Mouse (Mus musculus) embryonic facial prominence, embryonic 10.5 days (tissue): ENCODE data around the gene Gm19426. TPM values are rescaled to one million over a fixed set of nuclear protein-coding genes. Genes with fewer than 3 reads are reported as not detected.

Experiments
- DNase-seq: peaks from one replicate; pipeline ENCODE4 v3.0.0-alpha.2; 2017; ENCODE audit warnings: low spot score
- H3K27ac ChIP-seq: fragments of 300-500 bp; sonication (generic); replicated peaks from 2 replicates; pipeline ENCODE4 v1.5.1; 2016; ENCODE audit warnings: mild to moderate bottlenecking
- H3K27me3 ChIP-seq: fragments of 300-500 bp; sonication (generic); replicated peaks from 2 replicates; pipeline ENCODE4 v1.6.1; 2016; ENCODE audit warnings: low read depth, mild to moderate bottlenecking; ENCODE audit not compliant: poor library complexity, severe bottlenecking
- H3K36me3 ChIP-seq: fragments of 300-500 bp; sonication (generic); replicated peaks from 2 replicates; pipeline ENCODE4 v1.6.1; 2016; ENCODE audit warnings: mild to moderate bottlenecking, moderate library complexity
- H3K4me1 ChIP-seq: fragments of 300-500 bp; sonication (generic); 2 replicates; pipeline ENCODE4 v1.6.1; 2016
- H3K4me3 ChIP-seq: fragments of 300-500 bp; sonication (generic); 2 replicates; pipeline ENCODE4 v1.5.1; 2016; ENCODE audit warnings: mild to moderate bottlenecking, moderate library complexity
- H3K9me3 ChIP-seq: fragments of 300-500 bp; sonication (generic); 2 replicates; pipeline ENCODE4 v1.6.1; 2016; ENCODE audit warnings: mild to moderate bottlenecking
- WGBS: fragments of 180-500 bp; shearing (Covaris S2); methylation state at CpG from one replicate; pipeline ENCODE4 v1.1.7; 2016; 5-methylcytosine and 5-hydroxymethylcytosine counted together
- polyA plus RNA-seq: library from polyadenylated mRNA; unstranded; fragments of >200 nt; fragmentation: Nextera tagmentation; extraction: Ambion mirVana; gene quantifications from 2 replicates; pipeline ENCODE4 v1.2.1, GENCODE M21; 2016

Gm19426 gene
- polyA plus RNA-seq, 1 experiment from 2014 or later: 9.5 TPM

- 85% methylated on average over 4 of the region's 4 CpGs for WGBS
- no peaks in the 10 kb centered on the region for H3K9me3 ChIP-seq
- H3K4me3 ChIP-seq: no peak overlapping the region
- no peaks in the 10 kb centered on the region for H3K36me3 ChIP-seq
- peaks cover 28% of the 10 kb centered on the region for H3K4me1 ChIP-seq
- no peak overlapping the region for H3K27ac ChIP-seq
- no peak for DNase-seq
- no peaks in the 10 kb centered on the region for H3K27me3 ChIP-seq
Observed at GRCm38 (mm10) chr2:84772454-84772853, 29.0 kb upstream of the Gm19426 start.

- Histone ChIP-seq H3K27ac (no peak overlapping the region), H3K9me3 (no peaks in the 10 kb centered on the region), H3K4me3 (no peak overlapping the region), H3K27me3 (no peaks in the 10 kb centered on the region), H3K36me3 (no peaks in the 10 kb centered on the region), H3K4me1 (peaks cover 28% of the 10 kb centered on the region)
- DNase-seq: no peak
- 76% methylated on average over 6 of the region's 6 CpGs for WGBS
Observed at GRCm38 (mm10) chr2:84770501-84770900, 27.0 kb upstream of the Gm19426 start.

GRCm38 (mm10) chr2:84762818-84763217 is 19.4 kb upstream of the Gm19426 start:
- no peak overlapping the region for H3K4me3 ChIP-seq
- H3K36me3 ChIP-seq: no peaks in the 10 kb centered on the region
- H3K4me1 ChIP-seq: peaks cover 6% of the 10 kb centered on the region
- no peak overlapping the region for H3K27ac ChIP-seq
- 67% methylated on average over 1 of the region's 1 CpGs for WGBS
- DNase-seq: no peak
- no peaks in the 10 kb centered on the region for H3K9me3 ChIP-seq
- H3K27me3 ChIP-seq: no peaks in the 10 kb centered on the region

GRCm38 (mm10) chr2:84762295-84762694 is 18.8 kb upstream of the Gm19426 start:
- H3K27me3 ChIP-seq: no peaks in the 10 kb centered on the region
- 38% methylated on average over 4 of the region's 4 CpGs for WGBS

DNA sequence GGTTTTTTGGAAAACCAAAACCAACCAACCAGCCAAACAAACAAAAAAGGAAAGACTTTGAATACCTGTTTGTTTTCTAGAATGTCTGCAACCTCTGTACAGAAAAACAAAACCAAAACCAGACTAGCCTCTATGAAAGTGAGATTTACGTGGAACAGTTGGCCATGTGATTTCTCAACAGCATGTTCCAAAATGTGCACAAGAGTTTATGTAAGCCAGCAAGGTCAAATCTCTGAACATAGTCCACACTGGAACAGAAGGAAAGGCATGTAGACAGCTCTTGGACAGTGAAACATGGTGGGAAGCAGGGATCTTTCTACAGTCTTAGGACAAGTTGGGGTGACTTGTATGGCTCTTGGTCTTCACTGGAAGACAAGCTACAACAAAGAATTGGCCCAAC is 18.4 kb upstream of the Gm19426 start:
- whole genome bisulfite sequencing: 91% methylated on average over 1 of the region's 1 CpGs

More at GRCm38 (mm10) chr2:84762295-84762694, 18.8 kb upstream of the Gm19426 start:
- DNase-seq: no peak
- no peaks in the 10 kb centered on the region for H3K36me3 ChIP-seq
- no peak overlapping the region for H3K27ac ChIP-seq
- H3K4me3 ChIP-seq: no peak overlapping the region
- no peaks in the 10 kb centered on the region for H3K9me3 ChIP-seq
- H3K4me1 ChIP-seq: peaks cover 8% of the 10 kb centered on the region

DNA sequence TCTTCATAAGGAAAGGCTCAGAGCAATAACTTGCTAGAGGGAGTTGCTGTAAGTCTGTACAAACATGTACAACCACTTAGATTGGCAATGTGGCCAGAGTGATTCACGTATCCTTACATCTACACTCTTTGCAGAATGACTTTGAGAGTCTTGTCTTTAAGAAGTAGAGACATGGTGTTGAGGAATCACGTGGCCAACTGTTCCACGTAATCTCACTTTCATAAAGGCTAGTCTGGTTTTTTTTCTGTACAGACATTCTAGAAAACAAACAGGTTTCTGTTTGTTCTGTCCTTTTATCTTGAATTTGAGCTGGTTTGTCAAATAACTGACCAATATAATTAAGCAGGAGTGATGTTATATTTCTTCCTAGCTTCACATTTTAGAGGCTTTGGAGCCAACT is 17.9 kb upstream of the Gm19426 start:
- no peak overlapping the region for H3K4me3 ChIP-seq
- H3K4me1 ChIP-seq: peaks cover 11% of the 10 kb centered on the region
- no peak overlapping the region for H3K27ac ChIP-seq
- H3K27me3 ChIP-seq: no peaks in the 10 kb centered on the region
- no peaks in the 10 kb centered on the region for H3K9me3 ChIP-seq
- WGBS: 93% methylated on average over 3 of the region's 3 CpGs
- no peaks in the 10 kb centered on the region for H3K36me3 ChIP-seq
- DNase-seq: no peak

More for the DNA sequence above, 18.4 kb upstream of the Gm19426 start:
- H3K4me1 ChIP-seq: peaks cover 11% of the 10 kb centered on the region
- no peak overlapping the region for H3K27ac ChIP-seq
- H3K27me3 ChIP-seq: no peaks in the 10 kb centered on the region
- H3K4me3 ChIP-seq: no peak overlapping the region
- no peaks in the 10 kb centered on the region for H3K36me3 ChIP-seq
- no peak for DNase-seq
- H3K9me3 ChIP-seq: no peaks in the 10 kb centered on the region

DNA sequence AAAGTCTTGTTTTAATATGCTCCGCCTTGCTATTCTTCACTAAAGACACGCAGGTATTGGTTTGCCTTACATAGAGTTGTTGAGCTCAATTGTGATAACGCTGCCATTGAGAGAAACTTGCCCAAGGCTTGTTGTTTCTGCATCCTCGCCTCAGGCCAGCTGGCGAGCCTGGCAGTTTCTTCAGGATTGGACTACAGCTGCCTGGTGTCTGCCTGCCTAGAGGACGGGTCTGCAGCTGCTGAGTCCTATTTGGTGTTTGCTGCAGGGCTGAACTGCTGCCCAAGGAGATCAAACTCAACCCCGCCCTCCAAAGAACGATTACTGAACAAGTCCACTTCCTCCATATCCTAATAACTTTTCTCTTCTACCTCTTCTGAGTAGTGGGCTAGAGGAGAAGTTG is 17.3 kb upstream of the Gm19426 start:
- H3K27me3 ChIP-seq: no peaks in the 10 kb centered on the region

DNA sequence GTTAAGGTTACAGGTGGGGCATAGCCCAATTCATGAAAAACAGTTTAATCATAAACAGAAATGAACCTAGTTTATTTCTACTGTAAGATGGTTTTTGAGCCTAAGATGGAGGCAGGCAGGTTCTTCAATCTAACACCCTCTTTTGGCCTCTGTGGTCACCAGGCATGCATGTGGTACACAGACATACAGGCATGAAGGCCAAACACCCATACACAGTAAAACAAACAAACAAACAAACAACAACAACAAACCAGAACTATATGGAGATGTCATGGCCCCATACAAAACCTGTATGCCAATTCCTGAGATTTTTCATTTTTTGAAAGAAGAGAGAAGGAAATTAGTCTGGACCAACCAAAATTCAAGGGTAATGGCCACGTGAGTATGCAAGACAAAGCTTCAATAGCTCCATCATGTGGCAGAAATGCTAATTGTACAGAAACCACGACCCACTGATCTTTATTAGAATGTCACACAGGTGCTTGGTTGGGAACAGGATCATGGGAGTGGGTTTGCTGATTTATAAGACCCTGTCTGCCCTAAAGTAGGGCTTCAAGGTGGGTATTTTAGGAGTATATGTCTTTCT is 15.2 kb upstream of the Gm19426 start:
- Histone ChIP-seq H3K4me3 (no peak overlapping the region), H3K4me1 (0 out of 2 replicates have a peak, but pooled peaks cover 5% of the 10 kb centered on the region), H3K36me3 (no peaks in the 10 kb centered on the region), H3K27me3 (no peaks in the 10 kb centered on the region), H3K27ac (no peak overlapping the region), H3K9me3 (no peaks in the 10 kb centered on the region)
- DNase-seq: peak; percentile 32
- 3% methylated on average over 2 of the region's 2 CpGs for WGBS

More for the DNA sequence above, 17.3 kb upstream of the Gm19426 start:
- DNase-seq: no peak
- Histone ChIP-seq H3K36me3 (no peaks in the 10 kb centered on the region), H3K4me1 (peaks cover 10% of the 10 kb centered on the region), H3K27ac (no peak overlapping the region), H3K4me3 (no peak overlapping the region), H3K9me3 (no peaks in the 10 kb centered on the region)
- 68% methylated on average over 8 of the region's 8 CpGs for WGBS

DNA sequence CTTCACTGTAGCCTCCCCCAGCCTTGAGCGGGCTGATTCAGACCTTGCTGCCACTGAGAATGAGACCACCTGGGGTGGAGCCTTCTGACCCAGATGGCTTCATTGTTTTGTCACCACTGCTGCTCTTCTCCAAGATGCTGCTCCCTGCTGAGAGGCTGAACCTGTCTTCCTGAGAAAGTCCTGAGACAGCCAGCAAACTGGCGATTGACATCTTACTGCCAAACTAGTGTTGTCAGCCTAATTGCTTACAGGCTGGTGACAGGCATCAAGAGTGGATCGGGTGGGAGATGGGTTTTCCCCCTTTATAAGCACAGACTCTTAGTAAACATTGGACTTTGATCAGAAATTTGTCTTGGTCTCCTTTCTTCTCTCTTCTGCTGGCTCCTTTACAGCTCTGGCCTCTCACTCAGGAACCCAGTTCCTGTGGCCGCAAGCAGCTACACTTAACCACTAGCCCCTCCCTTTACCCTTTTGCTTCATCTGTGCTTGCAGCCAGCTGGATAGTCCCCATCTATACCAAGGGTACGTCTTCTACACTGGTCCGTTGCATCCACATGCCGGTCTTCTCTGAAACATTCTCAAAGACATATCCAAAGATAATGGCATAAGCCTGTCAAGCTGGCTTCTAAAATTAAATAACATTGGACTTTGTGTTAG is 13.7 kb upstream of the Gm19426 start:
- WGBS: 53% methylated on average over 7 of the region's 7 CpGs

DNA sequence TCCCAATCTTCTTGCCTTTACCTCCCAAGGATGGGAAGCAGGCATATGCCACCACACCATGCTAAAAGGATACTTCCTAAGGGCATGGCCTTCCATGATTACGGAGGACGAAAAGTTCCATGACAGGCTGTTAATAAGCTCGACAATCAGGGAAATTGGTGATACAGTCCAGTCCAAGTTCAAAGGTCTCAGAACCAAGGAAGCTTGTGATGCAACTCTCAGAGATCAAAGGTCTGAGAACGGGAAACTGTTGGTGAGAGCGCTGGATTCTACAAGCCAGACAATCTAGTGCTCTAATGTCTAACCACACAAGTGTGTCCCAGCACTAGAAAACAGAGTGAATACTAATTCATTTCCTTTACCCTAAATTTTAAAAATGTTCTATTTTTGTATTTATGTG is 12.8 kb upstream of the Gm19426 start:
- Histone ChIP-seq H3K4me3 (no peak overlapping the region), H3K27ac (no peak overlapping the region), H3K4me1 (0 out of 2 replicates have a peak, but pooled peaks cover 5% of the 10 kb centered on the region), H3K36me3 (no peaks in the 10 kb centered on the region), H3K9me3 (no peaks in the 10 kb centered on the region), H3K27me3 (no peaks in the 10 kb centered on the region)
- WGBS: 76% methylated on average over 5 of the region's 5 CpGs
- DNase-seq: no peak

More for the DNA sequence above, 13.7 kb upstream of the Gm19426 start:
- no peak for DNase-seq
- no peak overlapping the region for H3K27ac ChIP-seq
- H3K36me3 ChIP-seq: no peaks in the 10 kb centered on the region
- H3K4me1 ChIP-seq: 0 out of 2 replicates have a peak, but pooled peaks cover 5% of the 10 kb centered on the region
- no peaks in the 10 kb centered on the region for H3K27me3 ChIP-seq
- no peak overlapping the region for H3K4me3 ChIP-seq
- no peaks in the 10 kb centered on the region for H3K9me3 ChIP-seq

DNA sequence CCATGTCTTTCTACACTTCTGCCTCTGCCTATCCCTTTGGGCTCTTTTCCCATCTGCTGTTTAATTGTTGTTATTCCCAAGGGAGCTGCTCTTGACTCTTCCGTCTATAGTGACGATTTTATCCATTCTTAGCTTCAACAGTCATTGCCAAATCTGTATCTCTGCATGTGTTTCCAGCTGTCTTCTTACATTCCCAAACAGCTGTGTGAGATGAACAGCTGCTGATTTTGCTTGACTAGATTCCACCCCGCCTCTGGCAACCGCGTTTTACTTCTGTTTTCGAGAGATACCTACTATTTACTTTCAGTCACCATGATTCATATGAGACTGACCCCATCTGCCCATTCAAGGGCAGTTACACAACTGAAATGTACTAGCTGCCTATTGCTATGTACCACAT is 6.7 kb upstream of the Gm19426 start:
- no peaks in the 10 kb centered on the region for H3K4me1 ChIP-seq
- no peak for DNase-seq
- no peaks in the 10 kb centered on the region for H3K36me3 ChIP-seq
- WGBS: 86% methylated on average over 6 of the region's 6 CpGs
- no peaks in the 10 kb centered on the region for H3K9me3 ChIP-seq
- no peak overlapping the region for H3K4me3 ChIP-seq
- no peak overlapping the region for H3K27ac ChIP-seq
- no peaks in the 10 kb centered on the region for H3K27me3 ChIP-seq

DNA sequence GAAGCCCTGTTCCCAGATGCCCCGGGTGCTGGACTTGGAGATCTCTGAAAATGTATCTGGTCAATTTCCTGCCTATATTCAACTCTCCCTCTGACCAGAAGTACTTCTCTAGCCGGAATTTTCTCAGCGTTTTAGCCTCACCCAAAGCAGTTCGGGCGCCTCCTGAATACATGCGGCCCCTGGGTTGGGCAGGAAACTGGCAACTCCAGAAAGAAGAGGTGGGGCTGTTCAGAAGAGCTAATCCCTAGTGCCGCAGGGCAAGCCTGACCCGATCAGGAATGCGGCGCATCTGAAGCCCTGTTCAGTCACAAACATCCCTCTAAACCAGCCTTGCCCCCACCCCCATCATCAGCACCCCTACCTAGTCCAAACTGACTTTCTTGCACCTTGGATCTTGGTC is 671 bp upstream of the Gm19426 start:
- Histone ChIP-seq H3K27ac (peak overlapping the region; percentile 100), H3K9me3 (no peaks in the 10 kb centered on the region), H3K36me3 (peaks cover 26% of the 10 kb centered on the region), H3K4me1 (peaks cover 45% of the 10 kb centered on the region), H3K4me3 (peak overlapping the region; percentile 75), H3K27me3 (no peaks in the 10 kb centered on the region)
- peak; percentile 83 for DNase-seq
- under 1% methylated on average over 10 of the region's 10 CpGs for WGBS
